Mouse (Mus musculus): Measurements from ENCODE around the gene Cnppd1. TPM values are rescaled to one million over a fixed set of nuclear protein-coding genes. Genes with fewer than 3 reads are reported as not detected.

Cnppd1 gene
- total and polyA plus RNA-seq, 3 experiments: 12.3 to 47.2 (median 16.2) TPM

GRCm38 (mm10) chr1:75124346-75125321 lies 17.9 kb downstream of the Cnppd1 start, which contains the start of gene Nhej1:
Gene Nhej1, minus strand, starts transcription at chr1:75125200.
- TF ChIP-seq MEF2A (IDR thresholded peaks at IDR 0.05; ENCODE audit: borderline replicate concordance, low read depth, low read length): peak; percentile 28; the same call in 1 of the 2 replicates
- TF ChIP-seq POLR2A (IDR thresholded peaks at IDR 0.05; ENCODE audit: low read depth, low read length): peak; percentile 79
- TF ChIP-seq USF2 (conservative IDR thresholded peaks at IDR 0.05; ENCODE audit: low read depth, low read length): no peak
- peak; percentile 36; the same call in 1 of the 2 replicates for TF ChIP-seq ETS1 (conservative IDR thresholded peaks at IDR 0.05; ENCODE audit: low read depth, low read length)
- no peak for TF ChIP-seq ZNF384 (IDR thresholded peaks at IDR 0.05; ENCODE audit: low read depth, low read length)
- peak; percentile 44; the same call in 1 of the 2 replicates for TF ChIP-seq IRF4 (IDR thresholded peaks at IDR 0.05; ENCODE audit: low read depth, low read length)
- TF ChIP-seq MYC (IDR thresholded peaks at IDR 0.05; ENCODE audit: low read depth, low read length): peak; percentile 83
- 0 out of 2 replicates have a peak, but pooled peaks have one; percentile 29 for TF ChIP-seq ZC3H11A (IDR thresholded peaks at IDR 0.05; ENCODE audit: low read depth, low read length)
- TF ChIP-seq KAT2A (IDR thresholded peaks at IDR 0.05; ENCODE audit: insufficient replicate concordance, low read length): peak; percentile 72; the same call in 1 of the 2 replicates
- peak; percentile 94 for TF ChIP-seq NRF1 (IDR thresholded peaks at IDR 0.05; ENCODE audit: low read depth, low read length)
- peak; percentile 76 for TF ChIP-seq HCFC1 (IDR thresholded peaks at IDR 0.05; ENCODE audit: low read depth, low read length)
- peak; percentile 54; the same call in 1 of the 2 replicates for TF ChIP-seq ELF1 (IDR thresholded peaks at IDR 0.05; ENCODE audit: low read depth, low read length)
- peak; percentile 37 for TF ChIP-seq BHLHE40 (IDR thresholded peaks at IDR 0.05; ENCODE audit: low read depth, low read length)
- TF ChIP-seq CTCF (conservative IDR thresholded peaks at IDR 0.05 in 1 of 2, IDR thresholded peaks at IDR 0.05 in 1 of 2; ENCODE audit: low read depth in 2 of 2, low read length in 2 of 2): peak; percentile 86 to 94
- TF ChIP-seq SMC3 (IDR thresholded peaks at IDR 0.05; ENCODE audit: low read depth, low read length): peak; percentile 76
- TF ChIP-seq RAD21 (IDR thresholded peaks at IDR 0.05; ENCODE audit: low read depth, low read length): peak; percentile 91
- TF ChIP-seq JUN (IDR thresholded peaks at IDR 0.05; ENCODE audit: insufficient read depth, low read depth, low read length): no peak
- peak; percentile 76 for TF ChIP-seq MXI1 (IDR thresholded peaks at IDR 0.05; ENCODE audit: low read depth, low read length)
- no peak for TF ChIP-seq POLR2AphosphoS2 (IDR thresholded peaks at IDR 0.05; ENCODE audit: low read depth, low read length)
- peak; percentile 24 for TF ChIP-seq USF1 (IDR thresholded peaks at IDR 0.05; ENCODE audit: low read depth, low read length)
- TF ChIP-seq RCOR1 (conservative IDR thresholded peaks at IDR 0.05; ENCODE audit: low read depth, low read length): no peak
- TF ChIP-seq CHD2 (IDR thresholded peaks at IDR 0.05; ENCODE audit: low read length): no peak
- 0 out of 2 replicates have a peak, but pooled peaks have one; percentile 13 for TF ChIP-seq TBP (conservative IDR thresholded peaks at IDR 0.05; ENCODE audit: low read depth, low read length)
- TF ChIP-seq MAZ (IDR thresholded peaks at IDR 0.05; ENCODE audit: low read depth, low read length): peak; percentile 87; the same call in 1 of the 2 replicates
- TF ChIP-seq MAX (IDR thresholded peaks at IDR 0.05; ENCODE audit: low read length): peak; percentile 81
- no peak; the same call in 1 of the 2 replicates for TF ChIP-seq TCF12 (IDR thresholded peaks at IDR 0.05; ENCODE audit: low read depth, low read length)
- Histone ChIP-seq H3K79me2 (replicated peaks; ENCODE audit: control insufficient read depth, extremely low read depth, insufficient read depth, poor library complexity, severe bottlenecking) (no peaks in the 10 kb centered on the region), H3K27me3 (replicated peaks) (no peaks in the 10 kb centered on the region), H3K4me3 (replicated peaks in 1 of 3; ENCODE audit: low read depth in 2 of 3, low read length in 2 of 3, poor library complexity in 1 of 3) (peak within 1 kb of the TSS; percentile 51 to 64 (median 61)), H3K27ac (ENCODE audit: insufficient read depth, low read depth) (peak within 1 kb of the TSS; percentile 88), H3K4me2 (ENCODE audit: insufficient read depth, low read depth, poor library complexity, severe bottlenecking) (peak within 1 kb of the TSS; percentile 86), H3K36me3 (replicated peaks in 1 of 2; ENCODE audit: control insufficient read depth in 1 of 2, insufficient read depth in 1 of 2, low read length in 1 of 2) (no peaks in the 10 kb centered on the region), H3K9ac (ENCODE audit: insufficient read depth, low read depth) (peak within 1 kb of the TSS; percentile 66), H3K4me1 (ENCODE audit: control insufficient read depth in 1 of 2, insufficient read depth in 2 of 2) (peaks cover 9 to 16% of the 10 kb centered on the region in 2 experiments), H3K9me3 (replicated peaks; ENCODE audit: low read length) (no peaks in the 10 kb centered on the region)
- in situ Hi-C loops (cut with MboI; ENCODE audit: low pct_ligation_motif_present, low pct_unique_long_range_greater_than_20kb, low sequenced_read_pairs): no loop called here
- peak; percentile 96 for DNase-seq (ENCODE audit: extremely low read depth)
- dilution Hi-C loops (cut with MboI; ENCODE audit: extremely low pct_ligation_motif_present, extremely low pct_unique_long_range_greater_than_20kb, low sequenced_read_pairs): no loop called here
